Comparison of ENCODE assay signal across 12 mouse cellular contexts in genomic region chr13:30986934-30987455, GRCm38 (mm10). TPM values are rescaled to one million over a fixed set of nuclear protein-coding genes. Genes with fewer than 3 reads are reported as not detected.
A peak's percentile ranks its signal among the peaks of the same experiment; 100 is the strongest.
DNase-seq lines count a peak whose midpoint lies in the region; ATAC-seq and TF ChIP-seq lines count a peak whose summit lies in the region.
"Had no signal": no experiment of that assay in that cellular context is flagged by ENCODE, and none has a peak within 500 bp of the region (broad histone marks: within the 10 kb centered on the region; RNA-seq: fewer than 3 reads in every experiment).

No protein-coding gene starts in this region.

- no peak for ATAC-seq in liver, postnatal 0 days
- ATAC-seq in liver, embryonic 11.5 days (replicated peaks; ENCODE audit: low FRiP score), result no peak
- ATAC-seq in hematopoietic stem cell, adult 5-6 weeks (replicated peaks in 1 of 2; ENCODE audit: insufficient read depth in 1 of 2, low FRiP score in 2 of 2, low TSS enrichment in 1 of 2, low read depth in 1 of 2, poor library complexity in 2 of 2, severe bottlenecking in 2 of 2), result peak; percentile 61 to 67

- H3K27me3 ChIP-seq in liver, postnatal 0 days (ENCODE audit: insufficient read depth, low read length), result no peaks in the 10 kb centered on the region
- peaks cover 13% of the 10 kb centered on the region for H3K27me3 ChIP-seq in liver, embryonic 11.5 days (replicated peaks; ENCODE audit: control insufficient read depth, insufficient read depth, low read length)
- 0 out of 2 replicates have a peak, but pooled peaks cover 2% of the 10 kb centered on the region for H3K27me3 ChIP-seq in splenic B cell, adult 2 months (ENCODE audit: control insufficient read depth, insufficient read depth, low read length, poor library complexity, severe bottlenecking)

- H3K4me1 ChIP-seq in liver, postnatal 0 days (ENCODE audit: insufficient read depth), result peaks cover 5% of the 10 kb centered on the region
- H3K4me1 ChIP-seq in liver, embryonic 11.5 days (replicated peaks; ENCODE audit: control insufficient read depth, insufficient read depth, low read length), result no peaks in the 10 kb centered on the region

- peak overlapping the region; percentile 80 for H3K4me2 ChIP-seq in liver, postnatal 0 days (ENCODE audit: low read depth, low read length)
- no peak overlapping the region for H3K4me2 ChIP-seq in liver, embryonic 11.5 days
- H3K4me2 ChIP-seq: forebrain, embryonic 15.5 days; hindbrain, embryonic 12.5 days had no signal

- no peaks in the 10 kb centered on the region for H3K36me3 ChIP-seq in liver, postnatal 0 days (replicated peaks; ENCODE audit: insufficient read depth, low read length)
- no peaks in the 10 kb centered on the region for H3K36me3 ChIP-seq in liver, embryonic 11.5 days (ENCODE audit: control insufficient read depth, insufficient read depth, low read length)
- H3K36me3 ChIP-seq in splenic B cell, adult 2 months (ENCODE audit: control insufficient read depth, insufficient read depth, low read length, poor library complexity, severe bottlenecking), result no peaks in the 10 kb centered on the region
- H3K36me3 ChIP-seq: forebrain, embryonic 15.5 days; hindbrain, embryonic 12.5 days had no signal

- no peaks in the 10 kb centered on the region for H3K9me3 ChIP-seq in liver, postnatal 0 days (ENCODE audit: low read length)
- no peaks in the 10 kb centered on the region for H3K9me3 ChIP-seq in liver, embryonic 11.5 days (ENCODE audit: control insufficient read depth, low read length)
- H3K9me3 ChIP-seq: forebrain, embryonic 15.5 days; hindbrain, embryonic 12.5 days had no signal

- no peak overlapping the region for H3K9ac ChIP-seq in liver, postnatal 0 days (replicated peaks)
- H3K9ac ChIP-seq in liver, embryonic 11.5 days (ENCODE audit: low read depth, low read length), result no peak overlapping the region
- H3K9ac ChIP-seq: forebrain, embryonic 15.5 days; hindbrain, embryonic 12.5 days had no signal

- 49% methylated on average over 10 of the region's 10 CpGs for whole genome bisulfite sequencing in liver, postnatal 0 days (ENCODE audit: insufficient replicate concordance)
- WGBS in liver, embryonic 11.5 days, result 67% methylated on average over 10 of the region's 10 CpGs

- H3K4me3 ChIP-seq in gastrocnemius, adult 2 months, result peak overlapping the region; percentile 80
- no peak overlapping the region for H3K4me3 ChIP-seq in liver, postnatal 0 days (ENCODE audit: low read depth, low read length)
- no peak overlapping the region for H3K4me3 ChIP-seq in liver, embryonic 11.5 days (ENCODE audit: low read depth, low read length)
- H3K4me3 ChIP-seq: forebrain, embryonic 15.5 days; hindbrain, embryonic 12.5 days had no signal

- intact Hi-C loops in gastrocnemius, adult 2 months (cut with DNase I), result loop anchor here (2.0 to 10.0 kb wide), 3 partner anchors 78 to 630 kb away; partner anchors contain the start of gene Uqcrfs1

- peak overlapping the region; percentile 93; the same call in 1 of the 2 replicates for H3K27ac ChIP-seq in gastrocnemius, adult 2 months
- peak overlapping the region; percentile 57; the same call in 1 of the 2 replicates for H3K27ac ChIP-seq in liver, postnatal 0 days (ENCODE audit: low read depth)
- H3K27ac ChIP-seq in liver, embryonic 11.5 days (ENCODE audit: low read depth, low read length), result no peak overlapping the region
- H3K27ac ChIP-seq: forebrain, embryonic 15.5 days had no signal

- no peak for DNase-seq in gastrocnemius, adult 2 months
- DNase-seq in gastrocnemius, postnatal 10 days, result no peak
- no peak for DNase-seq in liver, postnatal 0 days
- no peak for DNase-seq in liver, embryonic 11.5 days (ENCODE audit: low spot score)
- DNase-seq in splenic B cell, adult 2 months (ENCODE audit: low read depth, low spot score), result peak; percentile 48
- no peak for DNase-seq in ovary, postnatal 36 days (ENCODE audit: low spot score)
- no peak for DNase-seq in layer of hippocampus, adult 8-10 months (ENCODE audit: low spot score in 2 of 2)
- DNase-seq: midbrain, embryonic 14.5 days had no signal

- TF ChIP-seq EP300 in liver, postnatal 0 days (IDR thresholded peaks at IDR 0.05; ENCODE audit: low read depth), result no peak

- TF ChIP-seq CTCF in gastrocnemius, adult 2 months (IDR thresholded peaks at IDR 0.05), result no peak
- no peak for TF ChIP-seq CTCF in liver, postnatal 0 days (IDR thresholded peaks at IDR 0.05; ENCODE audit: low read depth)

RNA-seq across cellular contexts. Expression of gene Gm5447, which starts 13.0 kb away (rescaled TPM):
- total RNA-seq in gastrocnemius, adult 2 months (2021), result not detected
- total RNA-seq in gastrocnemius, postnatal 10 days (2021), result not detected
- polyA plus RNA-seq in liver, postnatal 0 days (2015; fragmentation: Nextera tagmentation; extraction: Ambion mirVana), result 0.06 TPM in 1 of 2 replicates, not detected in the other
- not detected in 2 replicates for polyA plus RNA-seq in liver, embryonic 11.5 days (2014; fragmentation: Nextera tagmentation; extraction: Ambion mirVana)
- not detected in 2 replicates for total RNA-seq in hematopoietic stem cell, adult 5-6 weeks (2017)
- under 1 TPM in 1 of 4 experiments, not detected in 3; 0.18 TPM for total RNA-seq in layer of hippocampus, adult 8-10 months (2022)
- total RNA-seq: left cerebral cortex, adult 18-20 months had no signal
- polyA plus RNA-seq: midbrain, embryonic 14.5 days had no signal

RNA-seq across cellular contexts. Expression of gene Exoc2, which starts 13.1 kb away (rescaled TPM):
- 10 to 100 TPM; 14.2 to 15.1 TPM for total RNA-seq in gastrocnemius, adult 2 months (2021)
- 10 to 100 TPM; 13.9 to 15.9 TPM for total RNA-seq in gastrocnemius, postnatal 10 days (2021)
- 6.7 and 8.1 TPM in 2 replicates for polyA plus RNA-seq in liver, postnatal 0 days (2015; fragmentation: Nextera tagmentation; extraction: Ambion mirVana)
- 28.4 and 32.9 TPM in 2 replicates for polyA plus RNA-seq in liver, embryonic 11.5 days (2014; fragmentation: Nextera tagmentation; extraction: Ambion mirVana)
- total RNA-seq in hematopoietic stem cell, adult 5-6 weeks (2017), result 60.9 and 70.6 TPM in 2 replicates
- total RNA-seq in layer of hippocampus, adult 8-10 months (2022), result 10 to 100 TPM; 37.6 to 42.7 (median 40.4) TPM

RNA-seq across cellular contexts. Expression of gene Hus1b, which starts 39.4 kb away (rescaled TPM):
- under 1 TPM in 1 of 2 experiments, not detected in 1; 0.28 TPM for total RNA-seq in gastrocnemius, adult 2 months (2021)
- under 1 TPM in 1 of 2 experiments, not detected in 1; 0.26 TPM for total RNA-seq in gastrocnemius, postnatal 10 days (2021)
- polyA plus RNA-seq in liver, postnatal 0 days (2015; fragmentation: Nextera tagmentation; extraction: Ambion mirVana), result not detected in 2 replicates
- polyA plus RNA-seq in liver, embryonic 11.5 days (2014; fragmentation: Nextera tagmentation; extraction: Ambion mirVana), result 0.21 TPM in 1 of 2 replicates, not detected in the other
- 1.1 and 1.4 TPM in 2 replicates for total RNA-seq in hematopoietic stem cell, adult 5-6 weeks (2017)
- total RNA-seq in layer of hippocampus, adult 8-10 months (2022), result 1 to 10 TPM in 2 of 4 experiments, under 1 TPM in 2; 0.64 to 1.1 (median 0.90) TPM
- polyA plus RNA-seq: forebrain, embryonic 15.5 days; hindbrain, embryonic 12.5 days had no signal

Comparison
In these comparisons a context has a peak if more than half of its experiments do, and no peak if none do; other contexts are left out.
1. ATAC-seq: peak in hematopoietic stem cell, adult 5-6 weeks (2 of 2); none in liver, postnatal 0 days (single experiment) and liver, embryonic 11.5 days (single experiment).